Mouse (Mus musculus): ENCODE results near the gene Gsdma3.
"Not testable (repeated sequence)": the region's sequence is repeated elsewhere in the genome, so short reads cannot be mapped to it uniquely, and the experiment has no call there.

Gsdma3 gene

DNA sequence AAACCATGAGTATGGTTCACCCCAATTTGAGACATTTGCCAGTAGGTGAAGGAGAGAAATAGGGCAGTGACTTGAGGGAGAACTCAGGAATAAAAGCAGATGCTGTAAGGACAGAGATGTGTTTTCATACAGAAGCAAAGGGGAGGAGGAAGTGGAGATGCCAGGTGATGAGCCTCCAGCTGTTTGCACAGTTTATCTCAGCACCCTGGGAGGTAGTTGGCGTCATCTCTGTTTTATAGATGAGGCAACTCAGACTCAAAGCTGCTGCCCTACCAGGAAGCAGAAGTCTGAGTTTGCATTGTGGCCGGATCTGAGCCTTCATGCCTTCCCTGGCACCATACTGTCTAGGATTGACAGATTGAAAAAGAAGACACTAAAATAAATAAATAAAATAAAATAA, 42.8 kb downstream of the Gsdma3 start:
- no peak for DNase-seq (ENCODE audit: low spot score)

DNA sequence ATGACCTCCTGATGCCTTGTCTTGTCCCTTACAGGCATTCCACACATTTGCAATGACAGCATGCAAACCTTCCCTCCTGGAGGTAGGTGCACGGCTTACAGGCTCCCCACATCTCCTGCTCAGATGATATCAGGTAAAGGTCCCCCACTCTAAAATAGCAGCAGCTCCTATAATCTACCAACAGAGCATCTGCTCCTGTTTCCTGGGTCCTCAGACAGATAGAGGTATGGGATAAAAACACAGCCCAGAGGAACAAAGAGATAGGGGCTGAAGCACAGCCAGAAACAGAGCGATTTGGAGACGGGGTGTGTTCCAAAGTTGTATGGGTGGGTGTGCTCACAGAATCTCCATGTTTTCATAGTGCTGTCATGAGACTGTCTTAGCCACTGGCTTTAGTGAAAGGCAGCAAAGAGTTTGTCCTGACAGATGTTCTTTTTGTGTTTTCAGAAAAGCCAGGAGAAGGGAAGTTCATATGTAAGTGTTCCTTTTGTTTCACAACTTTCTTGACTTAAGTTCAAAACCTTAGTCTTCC, 45.2 kb downstream of the Gsdma3 start:
- DNase-seq (ENCODE audit: low spot score) = no peak

DNA sequence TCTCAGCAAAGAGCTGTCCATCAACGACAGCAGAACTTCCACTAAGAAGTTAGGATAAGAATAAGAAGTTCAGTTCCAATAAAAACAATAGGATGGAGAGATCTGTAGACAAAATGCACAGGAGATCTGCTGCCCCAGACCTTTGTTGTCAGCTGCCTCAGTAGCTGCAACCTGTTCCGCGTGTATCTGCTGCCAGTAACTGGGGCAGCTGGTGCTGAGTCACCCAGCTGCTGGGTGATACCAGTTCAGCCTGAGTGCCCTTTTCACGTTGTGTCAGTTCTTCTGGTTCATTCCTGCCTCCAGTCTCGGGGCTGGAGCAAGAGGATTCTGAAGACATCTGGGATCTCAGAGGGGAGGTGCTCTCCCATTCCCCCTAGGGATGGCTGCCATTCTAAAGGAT, 45.7 kb downstream of the Gsdma3 start:
- DNase-seq (ENCODE audit: low spot score) = no peak

DNA sequence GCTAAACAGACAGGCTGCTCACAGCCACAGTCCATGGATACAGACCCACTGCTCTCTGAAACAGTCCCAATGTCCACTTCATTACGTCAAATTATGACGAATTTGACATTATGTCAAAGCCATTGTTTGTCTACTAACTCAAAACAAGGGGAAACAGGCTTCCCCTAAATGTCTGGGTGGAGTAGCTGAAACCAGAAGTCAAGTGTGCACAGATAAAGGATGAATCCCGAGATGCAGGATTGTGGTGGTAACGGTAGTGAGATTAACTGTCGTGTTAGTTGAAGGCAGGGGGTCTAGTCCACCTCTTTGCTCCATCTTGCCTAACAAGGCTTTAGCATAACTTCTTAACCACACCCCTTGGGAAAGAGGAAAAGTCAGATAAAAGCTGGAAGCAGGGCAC, 46.3 kb downstream of the Gsdma3 start:
- DNase-seq (ENCODE audit: low spot score) = no peak

DNA sequence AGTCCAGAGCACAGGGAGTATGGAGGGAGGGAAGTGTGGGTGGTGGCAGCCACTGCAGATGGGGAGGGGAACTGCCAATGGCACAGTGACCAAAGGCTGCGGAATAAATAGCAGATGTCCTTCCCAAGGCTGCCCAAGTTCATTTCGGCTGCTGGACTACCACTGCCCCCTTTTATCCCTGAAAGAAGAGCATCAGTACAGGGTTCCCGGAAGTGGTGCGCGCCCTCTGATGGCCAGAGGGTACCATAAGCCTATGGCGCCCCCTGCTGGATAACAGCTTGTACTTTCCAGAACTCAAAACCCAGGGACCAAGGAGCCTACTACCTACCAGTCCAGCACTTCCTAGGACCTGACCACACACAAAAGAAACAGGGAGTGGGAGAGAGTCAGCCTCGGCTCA, 47.0 kb downstream of the Gsdma3 start:
- DNase-seq (ENCODE audit: low spot score) = not testable (repeated sequence)

DNA sequence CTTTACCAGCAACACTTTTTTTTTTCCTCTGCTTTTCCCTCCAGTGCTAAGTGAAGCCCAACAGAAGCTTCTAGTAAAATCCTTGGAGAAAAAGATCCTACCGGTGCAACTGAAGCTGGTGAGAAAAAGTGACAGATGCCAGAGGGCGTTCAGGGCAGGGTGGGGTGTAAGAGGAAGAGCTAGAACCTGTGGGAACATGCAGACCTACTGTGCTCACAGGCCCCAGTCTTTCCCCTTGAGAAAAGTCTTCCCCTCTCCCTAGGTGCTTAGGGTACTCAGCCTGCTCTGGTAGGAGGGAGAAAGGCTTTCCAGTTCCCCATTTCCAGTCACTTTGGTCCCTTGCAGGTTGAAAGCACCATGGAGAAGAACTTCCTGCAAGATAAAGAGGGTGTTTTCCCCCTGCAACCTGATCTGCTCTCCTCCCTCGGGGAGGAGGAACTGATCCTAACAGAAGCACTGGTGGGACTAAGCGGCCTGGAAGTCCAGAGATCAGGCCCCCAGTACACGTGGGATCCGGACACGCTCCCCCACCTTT, 49.7 kb downstream of the Gsdma3 start:
- DNase-seq (ENCODE audit: low spot score) = no peak

DNA sequence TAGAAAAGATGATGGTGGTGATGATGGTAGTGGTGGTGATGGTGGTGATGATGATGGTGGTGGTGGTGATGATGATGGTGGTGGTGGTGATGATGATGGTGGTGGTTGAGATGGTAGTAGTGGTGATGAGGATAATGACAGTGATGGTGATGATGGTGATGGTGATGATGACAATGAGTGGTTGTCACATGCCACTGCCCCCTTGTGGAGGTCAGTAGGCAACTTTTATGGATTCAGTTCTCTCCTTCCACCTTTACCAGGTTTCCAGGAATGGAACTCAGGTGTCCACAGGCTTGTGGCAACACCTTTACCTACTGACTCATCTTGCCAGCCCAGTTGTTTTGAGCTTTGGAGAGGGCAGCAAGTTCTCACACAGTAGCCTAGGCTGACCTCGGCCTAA, 53.9 kb downstream of the Gsdma3 start:
- DNase-seq (ENCODE audit: low spot score) = no peak

DNA sequence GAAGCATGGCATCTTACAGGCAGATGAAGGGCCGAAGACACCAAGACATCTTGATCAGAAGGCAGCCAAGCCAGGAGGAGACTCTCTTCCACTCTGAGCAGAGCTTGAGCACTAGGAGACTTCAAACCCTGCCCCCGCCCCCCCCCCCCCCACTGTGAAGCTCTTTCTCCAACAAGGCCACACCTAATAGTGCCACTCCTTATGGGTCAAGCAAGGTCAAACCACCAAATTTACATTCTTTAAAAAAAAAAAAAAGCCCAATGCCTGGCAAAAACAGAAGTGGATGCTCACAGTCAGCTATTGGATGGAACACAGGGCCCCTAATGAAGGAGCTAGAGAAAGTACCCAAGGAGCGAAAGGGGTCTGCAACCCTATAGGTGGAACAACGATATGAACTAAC, 54.4 kb downstream of the Gsdma3 start:
- not testable (repeated sequence) for DNase-seq (ENCODE audit: low spot score)

DNA sequence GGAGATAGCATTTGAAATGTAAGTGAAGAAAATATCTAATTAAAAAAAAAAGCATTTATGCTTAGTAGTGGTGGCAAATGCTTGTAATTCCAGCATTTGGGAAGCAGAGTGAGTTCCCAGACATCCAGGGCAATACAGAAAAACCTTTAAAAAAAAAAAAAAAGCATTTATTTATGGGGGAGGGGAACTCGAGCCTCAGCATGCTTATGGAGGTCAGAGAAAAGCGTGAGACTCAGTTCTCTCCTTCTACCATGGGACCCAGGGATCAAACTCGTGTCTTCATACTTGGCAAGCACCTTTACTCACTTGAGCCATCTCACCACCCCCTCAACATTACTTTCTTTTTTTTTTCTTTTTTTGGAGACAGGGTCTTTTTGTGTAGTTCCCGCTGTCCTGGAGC, 55.0 kb downstream of the Gsdma3 start:
- no peak for DNase-seq (ENCODE audit: low spot score)

DNA sequence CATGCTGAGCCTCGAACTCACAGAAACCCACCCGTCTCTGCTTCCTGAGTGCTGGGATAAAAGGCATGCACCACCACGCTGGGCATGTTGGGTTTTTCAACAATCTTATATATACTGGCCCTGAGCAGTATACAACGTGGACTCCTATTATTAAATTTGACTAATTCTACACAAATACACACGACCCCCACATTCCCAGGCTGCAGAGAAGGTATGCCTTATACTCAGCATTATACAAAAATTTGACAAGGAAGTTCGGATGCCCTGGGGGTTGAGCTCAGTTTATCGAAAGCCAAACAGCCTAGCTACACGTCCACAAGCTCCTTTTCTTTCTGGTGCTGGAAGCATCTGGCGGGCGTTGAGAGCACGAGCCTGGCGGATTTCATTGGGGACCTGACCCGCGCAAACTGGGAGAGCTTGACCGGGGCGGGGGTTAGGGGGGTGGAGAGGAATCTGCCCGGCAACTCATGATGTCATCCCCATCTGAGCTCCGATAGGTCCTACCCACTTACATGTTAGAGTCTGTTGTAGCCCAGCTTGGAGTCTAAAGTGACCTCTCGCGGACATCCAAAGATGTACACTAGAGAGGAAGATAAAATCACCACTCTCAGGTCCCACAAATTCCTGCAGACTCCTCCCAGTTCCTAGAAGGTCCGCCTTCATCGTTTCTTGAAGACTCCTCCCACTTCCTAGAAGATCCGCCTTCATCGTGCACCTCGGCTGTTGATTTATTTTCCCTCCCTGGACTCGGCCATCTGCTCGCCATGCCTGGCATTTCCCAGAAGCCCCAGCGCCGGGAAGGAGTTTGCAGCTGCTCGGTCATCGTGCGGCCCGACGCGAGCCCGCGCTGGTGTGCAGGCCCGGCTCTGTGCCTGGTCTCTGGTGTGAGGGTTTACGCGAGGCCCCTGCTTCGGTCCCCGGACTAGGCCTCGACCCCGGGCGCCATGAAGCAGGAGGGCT, 55.9 kb downstream of the Gsdma3 start, which contains the start of gene Psmd3:
Gene Psmd3 (plus strand): TSS at position 769 of the 960 bp plus-strand sequence.
- DNase-seq (ENCODE audit: low spot score) = peak; percentile 95

DNA sequence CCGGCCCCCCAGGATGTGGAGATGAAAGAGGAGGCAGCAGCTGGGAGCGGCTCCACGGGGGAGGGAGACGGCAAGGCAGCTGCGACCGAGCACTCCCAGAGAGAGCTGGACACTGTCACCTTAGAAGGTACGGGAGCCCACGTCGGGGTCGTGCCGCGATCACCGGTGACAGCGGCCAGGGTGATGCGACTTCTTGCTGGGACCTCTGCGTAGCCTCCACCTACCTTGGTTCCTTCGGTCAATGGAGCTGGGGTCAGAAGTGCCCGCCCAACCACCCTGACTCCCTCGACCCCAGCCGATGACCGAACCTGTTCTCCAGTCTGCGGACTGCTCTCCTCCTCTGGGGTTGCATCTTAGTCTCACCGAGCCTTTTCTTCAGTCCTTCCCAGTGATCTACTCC, 56.7 kb downstream of the Gsdma3 start:
- no peak for DNase-seq (ENCODE audit: low spot score)

DNA sequence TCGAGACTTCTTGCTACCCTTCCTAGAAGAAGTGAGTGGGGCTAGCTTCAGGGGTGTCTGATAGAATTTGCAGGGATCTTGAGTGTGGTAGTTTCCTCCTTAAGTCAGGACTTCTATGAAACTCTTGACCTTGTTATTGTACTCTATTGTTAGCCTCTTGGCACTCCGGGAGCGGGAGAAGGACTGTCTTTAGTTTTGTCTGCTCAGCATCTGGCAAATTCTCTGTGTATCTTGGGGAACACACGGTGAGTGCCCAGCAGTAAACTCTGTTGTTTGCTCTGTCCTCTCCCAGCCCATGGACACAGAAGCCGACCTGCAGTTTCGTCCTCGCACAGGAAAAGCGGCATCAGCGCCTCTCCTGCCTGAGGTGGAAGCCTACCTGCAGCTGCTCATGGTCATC, 59.5 kb downstream of the Gsdma3 start:
- no peak for DNase-seq (ENCODE audit: low spot score)

DNA sequence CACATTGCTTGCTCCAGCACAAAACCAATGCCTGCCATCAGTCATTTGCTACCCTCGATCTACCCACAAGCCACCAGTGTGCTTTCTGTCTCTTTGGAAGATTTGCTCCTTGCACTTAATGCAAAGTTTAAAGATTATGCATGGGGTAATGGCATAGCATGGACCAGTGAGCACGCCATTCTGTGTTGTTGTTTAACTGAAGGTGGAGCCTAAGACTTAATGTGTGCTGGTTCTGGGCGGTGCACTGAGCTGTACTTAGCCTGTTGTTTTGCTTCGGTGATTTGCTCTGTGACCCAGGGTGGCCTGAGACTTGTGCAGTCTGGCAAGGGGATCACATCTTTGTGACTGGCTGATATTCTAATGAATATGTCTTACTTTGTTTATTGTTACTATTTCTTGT, 60.8 kb downstream of the Gsdma3 start:
- no peak for DNase-seq (ENCODE audit: low spot score)

All from layer of hippocampus, adult 9-10 months (tissue).